Mouse (Mus musculus) ZHBTc4 (cell line): ENCODE data around the gene Mex3d.

Experiments used
- DNase-seq: peaks from one replicate; pipeline ENCODE4 v3.0.0-alpha.2; 2011; ENCODE audit warnings: low read depth, low spot score

The Mex3d gene

GRCm38 (mm10) chr10:80386735-80387471 lies 556 bp downstream of the Mex3d start:
- no peak for DNase-seq

GRCm38 (mm10) chr10:80385811-80386734 lies 1.4 kb downstream of the Mex3d start:
- no peak for DNase-seq

- DNase-seq, result no peak
These were observed 2.1 kb downstream of the Mex3d start for GRCm38 (mm10) chr10:80385310-80385709.

- no peak for DNase-seq
These were observed 2.8 kb downstream of the Mex3d start for GRCm38 (mm10) chr10:80384709-80385108.

GRCm38 (mm10) chr10:80384115-80384639 lies 3.3 kb downstream of the Mex3d start:
- DNase-seq, result no peak

GRCm38 (mm10) chr10:80383431-80383830 lies 4.0 kb downstream of the Mex3d start:
- no peak for DNase-seq

GRCm38 (mm10) chr10:80382641-80383365 lies 4.7 kb downstream of the Mex3d start:
- DNase-seq, result no peak

- DNase-seq, result peak; percentile 74
These were observed 9.7 kb downstream of the Mex3d start for GRCm38 (mm10) chr10:80377716-80378115.

GRCm38 (mm10) chr10:80376160-80376559 lies 11.3 kb downstream of the Mex3d start:
- DNase-seq, result peak; percentile 95

- DNase-seq, result peak; percentile 90
These were observed 13.4 kb downstream of the Mex3d start for GRCm38 (mm10) chr10:80374063-80374462.

- no peak for DNase-seq
These were observed 14.8 kb downstream of the Mex3d start for GRCm38 (mm10) chr10:80372706-80373105.

- DNase-seq, result no peak
These were observed 15.5 kb downstream of the Mex3d start for GRCm38 (mm10) chr10:80371983-80372382.

GRCm38 (mm10) chr10:80371411-80371966 lies 16.0 kb downstream of the Mex3d start:
- DNase-seq, result peak; percentile 73

- DNase-seq, result peak; percentile 68
These were observed 17.3 kb downstream of the Mex3d start for GRCm38 (mm10) chr10:80369995-80370747.

GRCm38 (mm10) chr10:80368392-80368791 lies 19.1 kb downstream of the Mex3d start:
- peak; percentile 62 for DNase-seq

- DNase-seq, result no peak
These were observed 19.5 kb downstream of the Mex3d start for GRCm38 (mm10) chr10:80367954-80368353.

- no peak for DNase-seq
These were observed 21.7 kb downstream of the Mex3d start for GRCm38 (mm10) chr10:80365736-80366135.

- no peak for DNase-seq
These were observed 23.7 kb downstream of the Mex3d start for GRCm38 (mm10) chr10:80363734-80364133.

GRCm38 (mm10) chr10:80357994-80358639 lies 29.3 kb downstream of the Mex3d start:
- peak; percentile 76 for DNase-seq

GRCm38 (mm10) chr10:80357336-80357735 lies 30.1 kb downstream of the Mex3d start:
- DNase-seq, result no peak
